Mouse (Mus musculus): Measurements from ENCODE around the gene Ispd. TPM values are rescaled to one million over a fixed set of nuclear protein-coding genes. Genes with fewer than 3 reads are reported as not detected.
"Not testable (repeated sequence)": the region's sequence is repeated elsewhere in the genome, so short reads cannot be mapped to it uniquely, and the experiment has no call there.

Gene Ispd
- polyA plus RNA-seq, 1 experiment = 0.91 TPM

DNA sequence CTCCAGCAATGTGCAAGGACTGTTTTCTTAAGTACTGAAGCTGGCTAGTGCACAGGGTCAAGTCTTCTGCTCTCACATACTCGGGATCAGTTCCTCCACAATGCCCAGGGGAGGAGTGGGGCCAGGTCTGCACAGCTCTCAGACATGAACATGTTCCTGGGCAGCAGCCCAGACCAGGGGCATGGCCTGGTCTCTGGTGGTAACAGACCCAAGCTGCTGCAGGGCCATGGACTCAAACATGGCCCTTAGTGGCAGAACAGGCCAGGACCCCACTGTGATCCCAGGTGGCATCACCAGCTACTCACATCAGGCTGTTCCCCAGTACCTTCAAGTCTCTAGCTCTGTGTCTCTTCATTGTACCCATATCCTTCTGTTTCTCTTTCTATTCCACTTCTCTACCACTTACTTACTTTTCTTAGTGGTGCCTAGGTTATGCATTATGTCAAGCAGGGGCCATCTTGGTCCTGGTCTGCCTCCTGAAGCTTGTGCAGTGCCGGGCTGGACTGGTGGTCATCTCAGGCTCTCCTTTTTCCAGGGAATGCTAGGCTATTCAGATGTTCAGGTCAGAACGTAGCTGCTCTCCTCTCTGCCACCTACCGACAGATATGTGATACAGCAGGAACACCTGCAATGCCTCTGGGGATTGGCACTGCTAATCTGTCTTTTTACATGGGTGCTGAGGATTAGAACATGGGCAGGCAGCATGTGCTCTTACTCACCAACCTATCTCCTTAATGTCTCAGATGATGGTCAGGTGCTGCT is 7.8 kb upstream of the Ispd start:
- H3K27ac ChIP-seq (ENCODE audit: insufficient read depth, low read depth, low read length) = no peak overlapping the region
- TF ChIP-seq CTCF (IDR thresholded peaks at IDR 0.05; ENCODE audit: extremely low read depth, insufficient read length, insufficient replicate concordance, low read depth, low read length) (peak; percentile 46; the same call in 1 of the 2 replicates), POLR2A (IDR thresholded peaks at IDR 0.05; ENCODE audit: low read depth, low read length) (no peak)
- no peaks in the 10 kb centered on the region for H3K36me3 ChIP-seq (ENCODE audit: control insufficient read depth, insufficient read depth, low read length)
- no peaks in the 10 kb centered on the region for H3K4me1 ChIP-seq (ENCODE audit: control insufficient read depth, insufficient read depth, insufficient read length, low read length)
- no peak overlapping the region for H3K4me3 ChIP-seq (ENCODE audit: low read depth, low read length)
- H3K27me3 ChIP-seq (ENCODE audit: control insufficient read depth, insufficient read depth, low read length) = no peaks in the 10 kb centered on the region
- 42% methylated on average over 4 of the region's 4 CpGs for WGBS

DNA sequence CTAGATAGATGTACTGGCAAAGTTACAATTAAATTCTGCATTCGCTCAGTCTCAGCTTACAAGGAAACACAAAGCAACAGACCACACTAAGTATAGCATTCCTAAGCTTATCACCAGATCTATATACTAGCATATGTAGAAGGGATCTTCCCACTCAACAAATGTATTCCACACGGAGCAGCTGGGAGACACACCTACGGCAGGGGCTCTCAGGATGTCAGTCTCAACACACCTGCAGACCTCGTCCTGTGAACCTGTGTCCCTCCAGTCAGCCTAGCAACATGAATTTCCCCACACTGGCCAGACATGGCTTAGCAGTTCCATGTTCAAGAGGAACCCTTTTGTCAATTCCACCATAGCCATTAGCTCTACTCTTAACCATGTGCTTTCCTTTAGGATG is 4.9 kb upstream of the Ispd start:
- H3K4me1 ChIP-seq (ENCODE audit: control insufficient read depth, insufficient read depth, insufficient read length, low read length); H3K36me3 ChIP-seq (ENCODE audit: control insufficient read depth, insufficient read depth, low read length); H3K4me3 ChIP-seq (ENCODE audit: low read depth, low read length); H3K27ac ChIP-seq (ENCODE audit: insufficient read depth, low read depth, low read length); H3K27me3 ChIP-seq (ENCODE audit: control insufficient read depth, insufficient read depth, low read length): not testable (repeated sequence)
- 71% methylated on average over 3 of the region's 4 CpGs for WGBS

GRCm38 (mm10) chr12:36380254-36380653 is 996 bp upstream of the Ispd start:
- Histone ChIP-seq H3K4me1 (ENCODE audit: control insufficient read depth, insufficient read depth, insufficient read length, low read length) (peaks cover 5% of the 10 kb centered on the region; the same call in 1 of the 2 replicates), H3K27me3 (ENCODE audit: control insufficient read depth, insufficient read depth, low read length) (no peaks in the 10 kb centered on the region), H3K4me3 (ENCODE audit: low read depth, low read length) (no peak overlapping the region), H3K36me3 (ENCODE audit: control insufficient read depth, insufficient read depth, low read length) (no peaks in the 10 kb centered on the region), H3K27ac (ENCODE audit: insufficient read depth, low read depth, low read length) (no peak overlapping the region)
- 43% methylated on average over 3 of the region's 3 CpGs for WGBS
- no peak for TF ChIP-seq CTCF (IDR thresholded peaks at IDR 0.05; ENCODE audit: extremely low read depth, insufficient read length, insufficient replicate concordance, low read depth, low read length)
- no peak for TF ChIP-seq POLR2A (IDR thresholded peaks at IDR 0.05; ENCODE audit: low read depth, low read length)

- TF ChIP-seq CTCF (IDR thresholded peaks at IDR 0.05; ENCODE audit: extremely low read depth, insufficient read length, insufficient replicate concordance, low read depth, low read length) = no peak
- no peak for TF ChIP-seq POLR2A (IDR thresholded peaks at IDR 0.05; ENCODE audit: low read depth, low read length)
- H3K27ac ChIP-seq (ENCODE audit: insufficient read depth, low read depth, low read length) = no peak overlapping the region
Measured at GRCm38 (mm10) chr12:36380806-36381205, 444 bp upstream of the Ispd start.

GRCm38 (mm10) chr12:36385386-36385785 is 4.1 kb downstream of the Ispd start:
- Histone ChIP-seq H3K27me3 (ENCODE audit: control insufficient read depth, insufficient read depth, low read length) (no peaks in the 10 kb centered on the region), H3K4me3 (ENCODE audit: low read depth, low read length) (no peak overlapping the region), H3K4me1 (ENCODE audit: control insufficient read depth, insufficient read depth, insufficient read length, low read length) (peaks cover 5% of the 10 kb centered on the region; the same call in 1 of the 2 replicates), H3K36me3 (ENCODE audit: control insufficient read depth, insufficient read depth, low read length) (no peaks in the 10 kb centered on the region), H3K27ac (ENCODE audit: insufficient read depth, low read depth, low read length) (no peak overlapping the region)
- TF ChIP-seq POLR2A (IDR thresholded peaks at IDR 0.05; ENCODE audit: low read depth, low read length) (no peak), CTCF (IDR thresholded peaks at IDR 0.05; ENCODE audit: extremely low read depth, insufficient read length, insufficient replicate concordance, low read depth, low read length) (no peak)
- WGBS = 74% methylated on average over 6 of the region's 6 CpGs

More at GRCm38 (mm10) chr12:36380806-36381205, 444 bp upstream of the Ispd start:
- Histone ChIP-seq H3K27me3 (ENCODE audit: control insufficient read depth, insufficient read depth, low read length) (no peaks in the 10 kb centered on the region), H3K4me1 (ENCODE audit: control insufficient read depth, insufficient read depth, insufficient read length, low read length) (peaks cover 5% of the 10 kb centered on the region; the same call in 1 of the 2 replicates), H3K36me3 (ENCODE audit: control insufficient read depth, insufficient read depth, low read length) (no peaks in the 10 kb centered on the region), H3K4me3 (ENCODE audit: low read depth, low read length) (no peak overlapping the region)
- 40% methylated on average over 5 of the region's 5 CpGs for WGBS

GRCm38 (mm10) chr12:36386991-36387390 is 5.7 kb downstream of the Ispd start:
- Histone ChIP-seq H3K27ac (ENCODE audit: insufficient read depth, low read depth, low read length) (no peak overlapping the region), H3K4me1 (ENCODE audit: control insufficient read depth, insufficient read depth, insufficient read length, low read length) (no peaks in the 10 kb centered on the region), H3K36me3 (ENCODE audit: control insufficient read depth, insufficient read depth, low read length) (no peaks in the 10 kb centered on the region), H3K4me3 (ENCODE audit: low read depth, low read length) (no peak overlapping the region), H3K27me3 (ENCODE audit: control insufficient read depth, insufficient read depth, low read length) (no peaks in the 10 kb centered on the region)
- 88% methylated on average over 4 of the region's 4 CpGs for WGBS
- TF ChIP-seq POLR2A (IDR thresholded peaks at IDR 0.05; ENCODE audit: low read depth, low read length) = no peak
- no peak for TF ChIP-seq CTCF (IDR thresholded peaks at IDR 0.05; ENCODE audit: extremely low read depth, insufficient read length, insufficient replicate concordance, low read depth, low read length)

DNA sequence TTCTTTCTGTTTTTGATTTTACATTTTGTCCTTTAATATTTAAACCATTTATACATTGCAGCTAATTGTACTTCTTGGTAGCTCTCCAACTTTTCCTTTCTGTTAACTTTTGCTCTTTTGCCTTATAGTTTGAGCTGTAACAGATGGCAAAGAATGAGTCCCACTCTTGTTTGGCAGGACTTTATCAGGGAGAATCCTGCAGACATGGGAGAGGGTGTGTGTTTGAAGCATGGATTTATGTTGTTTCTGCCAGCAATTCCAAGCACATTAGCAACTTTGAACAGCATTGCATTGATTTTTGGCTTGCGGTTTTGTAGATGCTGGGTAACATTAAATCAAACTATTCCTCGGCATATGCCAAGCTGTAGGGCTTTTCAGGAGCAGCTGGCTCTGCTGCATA is 13.9 kb downstream of the Ispd start:
- 61% methylated on average over 2 of the region's 2 CpGs for WGBS
- TF ChIP-seq POLR2A (IDR thresholded peaks at IDR 0.05; ENCODE audit: low read depth, low read length) (no peak), CTCF (IDR thresholded peaks at IDR 0.05; ENCODE audit: extremely low read depth, insufficient read length, insufficient replicate concordance, low read depth, low read length) (no peak)
- Histone ChIP-seq H3K36me3 (ENCODE audit: control insufficient read depth, insufficient read depth, low read length) (no peaks in the 10 kb centered on the region), H3K4me3 (ENCODE audit: low read depth, low read length) (no peak overlapping the region), H3K27ac (ENCODE audit: insufficient read depth, low read depth, low read length) (no peak overlapping the region), H3K27me3 (ENCODE audit: control insufficient read depth, insufficient read depth, low read length) (no peaks in the 10 kb centered on the region), H3K4me1 (ENCODE audit: control insufficient read depth, insufficient read depth, insufficient read length, low read length) (no peaks in the 10 kb centered on the region)
